Mouse (Mus musculus) ES-E14 (cell line): ENCODE results near the gene Nav3.

ENCODE experiments used
- CHD2 ChIP-seq: IDR thresholded peaks from 2 replicates; pipeline ENCODE4 v1.6.1; 2014; ENCODE audit warnings: mild to moderate bottlenecking, low read depth, low read length, inconsistent platforms
- HCFC1 ChIP-seq: IDR thresholded peaks from 2 replicates; pipeline ENCODE4 v1.6.1; 2012; ENCODE audit warnings: low read length, inconsistent platforms, borderline replicate concordance; ENCODE audit not compliant: insufficient read depth
- ZC3H11A ChIP-seq: IDR thresholded peaks from 2 replicates; pipeline ENCODE4 v1.6.1; 2012; ENCODE audit warnings: low read depth, mild to moderate bottlenecking, inconsistent platforms, low read length, borderline replicate concordance
- ZNF384 ChIP-seq: IDR thresholded peaks from 2 replicates; pipeline ENCODE4 v1.6.1; 2012; ENCODE audit warnings: low read depth, low read length, inconsistent platforms

GRCm38 (mm10) chr10:109643598-109643997 lies 812.4 kb downstream of the Nav3 start:
- TF ChIP-seq ZNF384 = no peak
- no peak for TF ChIP-seq ZC3H11A
- no peak for TF ChIP-seq CHD2
- TF ChIP-seq HCFC1 = no peak
